Mouse (Mus musculus): Measurements from ENCODE around the gene Col1a1. TPM values are rescaled to one million over a fixed set of nuclear protein-coding genes. Genes with fewer than 3 reads are reported as not detected.
"Not testable (repeated sequence)": the region's sequence is repeated elsewhere in the genome, so short reads cannot be mapped to it uniquely, and the experiment has no call there.

Col1a1 gene
- polyA plus RNA-seq, 1 experiment from 2014 or later: 869 TPM

DNA sequence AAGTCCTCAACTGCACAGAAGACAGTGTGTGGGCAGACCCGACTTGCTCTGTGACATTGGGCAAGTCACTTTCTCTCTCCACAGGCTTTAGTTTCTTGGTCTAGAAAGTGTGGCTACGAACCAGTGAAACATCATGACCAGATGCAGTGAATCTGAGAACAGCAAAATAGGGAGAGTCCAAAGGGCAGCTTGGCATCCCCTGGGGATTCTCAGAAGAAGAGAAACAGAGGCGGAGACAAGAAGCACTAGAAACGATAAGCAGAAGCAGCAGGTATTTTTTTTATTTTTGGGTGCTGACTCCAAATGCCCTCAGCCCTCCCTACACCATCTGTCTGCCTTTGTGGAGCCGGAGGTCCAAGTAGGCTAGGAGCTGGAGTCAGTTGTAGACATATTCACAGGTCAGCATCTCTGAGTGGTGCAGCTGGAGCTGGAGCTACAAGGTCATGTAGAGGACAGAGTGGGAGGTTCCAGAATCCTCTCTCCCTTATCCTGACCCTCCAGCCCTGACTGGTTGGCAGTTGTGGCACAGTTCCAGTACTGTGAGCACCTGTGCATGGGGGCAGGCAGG is 26.6 kb downstream of the Col1a1 start:
- Histone ChIP-seq H3K9ac (ENCODE audit: low read length) (no peak overlapping the region), H3K4me3 (ENCODE audit: low read depth, low read length) (no peak overlapping the region), H3K36me3 (ENCODE audit: control insufficient read depth, insufficient read depth, low read length) (no peaks in the 10 kb centered on the region), H3K27me3 (ENCODE audit: control insufficient read depth, insufficient read depth, low read length) (no peaks in the 10 kb centered on the region), H3K4me1 (replicated peaks; ENCODE audit: control insufficient read depth, insufficient read depth) (peaks cover 9% of the 10 kb centered on the region; the same call in 1 of the 2 replicates), H3K4me2 (replicated peaks; ENCODE audit: low read depth) (no peak overlapping the region), H3K27ac (replicated peaks) (no peak overlapping the region), H3K9me3 (ENCODE audit: control insufficient read depth, low read length) (no peaks in the 10 kb centered on the region)
- WGBS: 66% methylated on average over 5 of the region's 5 CpGs
- DNase-seq (ENCODE audit: low spot score) (no peak), ATAC-seq (ENCODE audit: low FRiP score, low TSS enrichment) (no peak)
- TF ChIP-seq CTCF (IDR thresholded peaks at IDR 0.05; ENCODE audit: low read depth): no peak
- TF ChIP-seq EP300 (optimal IDR thresholded peaks at IDR 0.05): no peak

DNA sequence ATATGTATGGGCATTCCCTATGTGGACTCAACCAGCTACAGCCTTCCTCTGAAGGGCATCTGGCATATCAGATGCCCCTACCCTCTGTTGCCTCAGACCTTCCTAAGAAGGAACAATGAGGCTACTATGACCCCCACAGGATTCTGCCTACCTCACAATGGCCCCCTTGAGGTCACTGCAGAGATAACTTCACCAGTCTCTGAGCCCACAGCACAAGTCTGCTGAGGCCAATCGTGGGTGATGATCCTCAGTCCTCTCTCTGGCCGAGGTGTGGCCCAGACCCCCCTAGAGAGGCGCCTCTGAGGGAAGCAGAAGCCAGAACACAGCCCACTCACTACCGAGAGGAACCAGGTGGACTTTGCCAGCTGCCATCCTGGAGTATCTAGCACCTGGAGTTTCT is 31.4 kb downstream of the Col1a1 start, which contains the start of gene Hils1:
Hils1 (plus strand) TSS at position 175 of the 400 bp plus-strand sequence.
- H3K27ac ChIP-seq (replicated peaks): no peak within 1 kb of the TSS
- WGBS: 32% methylated on average over 4 of the region's 4 CpGs
- no peaks in the 10 kb centered on the region for H3K27me3 ChIP-seq (ENCODE audit: control insufficient read depth, insufficient read depth, low read length)
- TF ChIP-seq EP300 (optimal IDR thresholded peaks at IDR 0.05) (no peak), CTCF (IDR thresholded peaks at IDR 0.05; ENCODE audit: low read depth) (peak; percentile 35; the same call in 1 of the 2 replicates)
- H3K4me3 ChIP-seq (ENCODE audit: low read depth, low read length): no peak within 1 kb of the TSS
- ATAC-seq (ENCODE audit: low FRiP score, low TSS enrichment): no peak
- no peaks in the 10 kb centered on the region for H3K9me3 ChIP-seq (ENCODE audit: control insufficient read depth, low read length)
- no peak within 1 kb of the TSS for H3K4me2 ChIP-seq (replicated peaks; ENCODE audit: low read depth)
- H3K36me3 ChIP-seq (ENCODE audit: control insufficient read depth, insufficient read depth, low read length): no peaks in the 10 kb centered on the region
- H3K9ac ChIP-seq (ENCODE audit: low read length): no peak within 1 kb of the TSS
- DNase-seq (ENCODE audit: low spot score): no peak
- no peaks in the 10 kb centered on the region for H3K4me1 ChIP-seq (replicated peaks; ENCODE audit: control insufficient read depth, insufficient read depth)

DNA sequence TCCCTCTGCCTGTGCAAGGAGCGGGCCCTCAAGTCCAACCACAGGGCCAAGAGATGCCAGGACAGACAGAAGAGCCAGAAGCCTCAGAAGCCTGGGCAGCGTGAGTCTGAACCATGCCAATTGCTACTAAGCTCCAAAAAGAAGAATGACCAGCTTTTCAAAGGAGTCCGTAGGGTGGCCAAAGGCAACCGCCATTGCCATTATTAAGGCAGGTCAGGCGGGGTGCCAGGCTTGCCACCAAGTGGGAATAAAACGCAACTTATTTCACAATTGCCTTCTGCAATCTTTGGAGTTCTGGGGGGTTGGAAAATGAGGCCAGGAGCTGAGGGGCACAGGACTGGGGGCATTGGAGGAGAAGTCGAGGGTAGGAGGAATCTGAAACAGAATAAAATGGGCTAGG is 32.2 kb downstream of the Col1a1 start:
- Histone ChIP-seq H3K9me3 (ENCODE audit: control insufficient read depth, low read length) (no peaks in the 10 kb centered on the region), H3K36me3 (ENCODE audit: control insufficient read depth, insufficient read depth, low read length) (no peaks in the 10 kb centered on the region), H3K27me3 (ENCODE audit: control insufficient read depth, insufficient read depth, low read length) (no peaks in the 10 kb centered on the region), H3K4me1 (replicated peaks; ENCODE audit: control insufficient read depth, insufficient read depth) (no peaks in the 10 kb centered on the region), H3K4me2 (replicated peaks; ENCODE audit: low read depth) (no peak overlapping the region), H3K9ac (ENCODE audit: low read length) (no peak overlapping the region), H3K4me3 (ENCODE audit: low read depth, low read length) (no peak overlapping the region), H3K27ac (replicated peaks) (no peak overlapping the region)
- DNase-seq (ENCODE audit: low spot score): no peak
- TF ChIP-seq CTCF (IDR thresholded peaks at IDR 0.05; ENCODE audit: low read depth): no peak
- no peak for TF ChIP-seq EP300 (optimal IDR thresholded peaks at IDR 0.05)
- ATAC-seq (ENCODE audit: low FRiP score, low TSS enrichment): no peak
- 72% methylated on average over 7 of the region's 7 CpGs for WGBS

DNA sequence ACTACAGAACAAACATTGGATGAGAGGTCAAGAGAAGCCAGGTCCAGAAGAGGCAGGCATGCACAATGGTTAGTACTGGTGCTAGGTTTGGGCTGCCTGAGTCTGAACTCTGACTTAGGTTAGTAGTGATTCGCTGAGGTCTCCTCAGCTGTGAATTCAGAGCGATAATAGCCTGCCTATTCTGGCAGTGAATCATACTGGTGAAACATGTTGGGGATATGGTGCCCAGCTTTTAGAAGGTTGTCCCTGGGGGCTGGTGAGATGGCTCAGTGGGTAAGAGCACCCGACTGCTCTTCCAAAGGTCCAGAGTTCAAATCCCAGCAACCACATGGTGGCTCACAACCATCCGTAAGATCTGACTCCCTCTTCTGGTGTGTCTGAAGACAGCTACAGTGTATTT is 33.7 kb downstream of the Col1a1 start:
- not testable (repeated sequence) for DNase-seq (ENCODE audit: low spot score); H3K36me3 ChIP-seq (ENCODE audit: control insufficient read depth, insufficient read depth, low read length); H3K9me3 ChIP-seq (ENCODE audit: control insufficient read depth, low read length); ATAC-seq (ENCODE audit: low FRiP score, low TSS enrichment); H3K4me1 ChIP-seq (replicated peaks; ENCODE audit: control insufficient read depth, insufficient read depth); H3K27ac ChIP-seq (replicated peaks); H3K4me3 ChIP-seq (ENCODE audit: low read depth, low read length); H3K4me2 ChIP-seq (replicated peaks; ENCODE audit: low read depth); H3K27me3 ChIP-seq (ENCODE audit: control insufficient read depth, insufficient read depth, low read length); H3K9ac ChIP-seq (ENCODE audit: low read length)
- WGBS: 80% methylated on average over 4 of the region's 4 CpGs

DNA sequence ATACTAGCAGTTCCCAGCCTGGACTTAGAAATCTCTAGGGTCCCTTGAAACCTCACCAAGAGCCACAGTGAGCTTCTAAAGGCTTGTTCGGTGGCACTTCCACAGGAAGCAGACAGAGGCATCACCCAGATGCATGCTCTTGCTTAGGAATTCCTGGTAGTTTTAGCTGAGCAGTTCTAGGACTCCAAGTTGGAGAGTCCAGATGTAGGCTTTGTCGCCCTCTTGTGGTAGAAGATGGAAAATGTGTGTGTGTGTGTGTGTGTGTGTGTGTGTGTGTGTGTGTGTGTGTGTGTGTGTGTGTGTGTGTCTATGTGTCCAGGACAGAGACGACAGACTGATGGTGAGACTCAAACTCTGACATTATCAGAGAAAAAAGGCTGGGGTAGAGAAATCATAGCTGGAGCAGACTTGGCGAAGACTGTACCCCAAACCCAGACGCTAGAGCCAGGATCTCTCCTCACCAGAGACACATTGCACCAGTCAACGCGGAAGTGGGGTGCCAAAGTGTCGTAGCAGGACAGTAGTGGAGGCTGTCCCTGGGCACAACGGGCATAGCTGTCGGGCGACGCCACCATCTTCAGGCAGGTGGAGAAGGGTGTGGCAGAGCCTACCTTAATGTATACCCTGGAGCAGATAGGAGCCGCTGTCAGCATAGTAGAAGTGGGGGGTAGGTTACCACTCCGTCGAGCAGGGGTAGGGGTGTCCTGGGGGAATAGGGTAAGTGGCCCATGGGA is 34.4 kb downstream of the Col1a1 start:
- ATAC-seq (ENCODE audit: low FRiP score, low TSS enrichment) (peak; percentile 56; the same call in 1 of the 2 replicates), DNase-seq (ENCODE audit: low spot score) (peak; percentile 68)
- TF ChIP-seq EP300 (optimal IDR thresholded peaks at IDR 0.05): no peak
- peak; percentile 95 for TF ChIP-seq CTCF (IDR thresholded peaks at IDR 0.05; ENCODE audit: low read depth)

GRCm38 (mm10) chr11:94971895-94972615 is 36.0 kb downstream of the Col1a1 start:
- H3K4me3 ChIP-seq (ENCODE audit: low read depth, low read length): no peak overlapping the region
- 67% methylated on average over 16 of the region's 16 CpGs for WGBS
- no peaks in the 10 kb centered on the region for H3K9me3 ChIP-seq (ENCODE audit: control insufficient read depth, low read length)
- no peaks in the 10 kb centered on the region for H3K4me1 ChIP-seq (replicated peaks; ENCODE audit: control insufficient read depth, insufficient read depth)
- H3K4me2 ChIP-seq (replicated peaks; ENCODE audit: low read depth): no peak overlapping the region
- H3K9ac ChIP-seq (ENCODE audit: low read length): no peak overlapping the region
- no peaks in the 10 kb centered on the region for H3K36me3 ChIP-seq (ENCODE audit: control insufficient read depth, insufficient read depth, low read length)
- TF ChIP-seq EP300 (optimal IDR thresholded peaks at IDR 0.05) (no peak), CTCF (IDR thresholded peaks at IDR 0.05; ENCODE audit: low read depth) (no peak)
- ATAC-seq (ENCODE audit: low FRiP score, low TSS enrichment): no peak
- no peaks in the 10 kb centered on the region for H3K27me3 ChIP-seq (ENCODE audit: control insufficient read depth, insufficient read depth, low read length)
- no peak overlapping the region for H3K27ac ChIP-seq (replicated peaks)
- no peak for DNase-seq (ENCODE audit: low spot score)

More for the DNA sequence above, 34.4 kb downstream of the Col1a1 start:
- H3K27me3 ChIP-seq (ENCODE audit: control insufficient read depth, insufficient read depth, low read length): no peaks in the 10 kb centered on the region
- H3K4me3 ChIP-seq (ENCODE audit: low read depth, low read length): no peak overlapping the region
- no peaks in the 10 kb centered on the region for H3K4me1 ChIP-seq (replicated peaks; ENCODE audit: control insufficient read depth, insufficient read depth)
- no peak overlapping the region for H3K9ac ChIP-seq (ENCODE audit: low read length)
- no peak overlapping the region for H3K27ac ChIP-seq (replicated peaks)
- H3K9me3 ChIP-seq (ENCODE audit: control insufficient read depth, low read length): no peaks in the 10 kb centered on the region
- H3K36me3 ChIP-seq (ENCODE audit: control insufficient read depth, insufficient read depth, low read length): no peaks in the 10 kb centered on the region
- no peak overlapping the region for H3K4me2 ChIP-seq (replicated peaks; ENCODE audit: low read depth)
- whole genome bisulfite sequencing: 51% methylated on average over 15 of the region's 15 CpGs

Data from stomach, postnatal 0 days (tissue).